Mouse (Mus musculus) embryonic facial prominence, embryonic 15.5 days (tissue): ENCODE measurements around the gene Lbhd2. TPM values are rescaled to one million over a fixed set of nuclear protein-coding genes. Genes with fewer than 3 reads are reported as not detected.

Experiments
- ATAC-seq: fragments of 200-750 bp; cut with Nextera tagmentation; 2 replicates; pipeline ENCODE4 v1.8.0; 2017; ENCODE audit warnings: low read depth, moderate TSS enrichment; ENCODE audit not compliant: insufficient number of reproducible peaks, low FRiP score, low TSS enrichment
- H3K27ac ChIP-seq: fragments of 300-500 bp; sonication (generic); replicated peaks from 2 replicates; pipeline ENCODE4 v1.5.1; 2015; ENCODE audit warnings: mild to moderate bottlenecking, inconsistent platforms
- H3K27me3 ChIP-seq: fragments of 300-500 bp; sonication (generic); 2 replicates; pipeline ENCODE4 v1.6.1; 2015; ENCODE audit warnings: inconsistent platforms
- H3K36me3 ChIP-seq: fragments of 300-500 bp; sonication (generic); 2 replicates; pipeline ENCODE4 v1.6.1; 2015; ENCODE audit warnings: mild to moderate bottlenecking, inconsistent platforms
- H3K4me1 ChIP-seq: fragments of 300-500 bp; sonication (generic); 2 replicates; pipeline ENCODE4 v1.6.1; 2015; ENCODE audit warnings: inconsistent platforms
- H3K4me2 ChIP-seq: fragments of 300-500 bp; sonication (generic); replicated peaks from 2 replicates; pipeline ENCODE4 v1.6.1; 2015; ENCODE audit warnings: mild to moderate bottlenecking, inconsistent platforms
- H3K4me3 ChIP-seq: fragments of 300-500 bp; sonication (generic); replicated peaks from 2 replicates; pipeline ENCODE4 v1.5.1; 2015; ENCODE audit warnings: mild to moderate bottlenecking, inconsistent platforms
- H3K9ac ChIP-seq: fragments of 300-500 bp; sonication (generic); 2 replicates; pipeline ENCODE4 v1.6.1; 2015; ENCODE audit warnings: inconsistent platforms
- H3K9me3 ChIP-seq: fragments of 300-500 bp; sonication (generic); replicated peaks from 2 replicates; pipeline ENCODE4 v1.6.1; 2016; ENCODE audit warnings: inconsistent platforms
- WGBS: fragments of 180-500 bp; shearing (Covaris S2); methylation state at CpG from one replicate; pipeline ENCODE4 v1.1.7; 2015; 5-methylcytosine and 5-hydroxymethylcytosine counted together
- polyA plus RNA-seq: library from polyadenylated mRNA; unstranded; fragments of >200 nt; fragmentation: Nextera tagmentation; extraction: Ambion mirVana; gene quantifications from 2 replicates; pipeline ENCODE4 v1.2.1, GENCODE M21; 2015

Gene Lbhd2
- polyA plus RNA-seq, 1 experiment from 2014 or later = 5.0 TPM

DNA sequence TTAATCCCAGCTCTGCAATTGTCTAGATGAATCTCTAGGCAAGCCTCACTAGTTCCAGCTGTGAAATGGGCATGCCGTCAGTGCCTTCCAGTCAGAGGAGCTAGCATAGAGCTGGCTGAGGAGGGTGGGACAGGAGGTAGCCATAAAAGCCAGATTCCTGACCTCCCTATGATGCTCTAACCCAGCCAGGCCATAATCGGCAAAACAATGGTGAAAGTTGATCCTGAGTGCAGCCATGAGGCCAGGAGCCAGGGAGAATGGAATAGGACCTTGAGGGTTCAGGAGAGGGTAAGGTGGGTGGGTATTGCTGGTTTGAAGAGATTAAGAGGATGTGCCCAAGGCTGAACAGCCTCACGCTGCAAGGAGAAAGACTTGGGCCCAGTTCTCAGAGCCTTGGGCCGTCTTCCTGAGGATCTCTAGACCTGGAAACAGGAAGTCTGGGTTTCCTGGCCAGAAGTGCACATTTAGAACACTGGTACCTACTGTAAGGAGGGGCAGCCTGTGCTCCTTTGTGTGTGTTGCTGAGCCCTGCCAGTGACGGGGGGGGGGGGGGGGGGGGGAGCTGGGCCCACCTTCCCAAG is 26.2 kb downstream of the Lbhd2 start:
- Histone ChIP-seq H3K27me3 (peaks cover 36% of the 10 kb centered on the region), H3K4me2 (no peak overlapping the region), H3K4me3 (no peak overlapping the region), H3K27ac (0 out of 2 replicates have a peak overlapping the region, but pooled peaks have one; percentile 18), H3K36me3 (no peaks in the 10 kb centered on the region), H3K9me3 (no peaks in the 10 kb centered on the region), H3K9ac (no peak overlapping the region), H3K4me1 (peaks cover 55% of the 10 kb centered on the region)
- ATAC-seq = no peak
- WGBS = 46% methylated on average over 5 of the region's 5 CpGs

DNA sequence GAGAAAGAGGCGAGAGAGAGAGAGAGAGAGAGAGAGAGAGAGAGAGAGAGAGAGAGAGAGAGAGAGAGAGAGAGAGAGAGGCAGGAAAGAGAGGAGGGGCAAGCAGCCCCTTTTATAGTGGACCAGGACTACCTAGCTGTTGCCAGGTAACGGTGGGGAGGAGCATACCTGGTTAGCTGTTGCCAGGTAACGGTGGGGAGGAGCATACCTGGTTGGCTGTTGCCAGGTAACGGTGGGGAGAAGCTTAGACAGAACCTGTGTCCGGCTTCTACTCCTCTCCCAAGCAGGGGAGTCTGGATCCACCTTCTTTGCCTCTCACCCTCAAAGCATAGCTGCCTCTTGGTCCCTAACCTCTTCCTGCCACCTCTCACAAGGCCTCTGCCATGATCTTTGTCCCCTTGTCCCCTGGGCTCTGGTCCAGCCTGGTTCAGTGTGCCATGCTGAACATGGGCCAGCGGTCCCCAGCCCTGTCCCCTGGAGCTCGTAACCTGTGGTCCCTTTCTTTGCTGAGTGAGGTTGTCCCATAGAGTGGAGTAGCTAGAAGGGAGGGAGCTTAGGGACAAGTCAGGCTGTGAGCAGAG is 27.6 kb downstream of the Lbhd2 start:
- no peaks in the 10 kb centered on the region for H3K9me3 ChIP-seq
- WGBS = 24% methylated on average over 6 of the region's 7 CpGs
- H3K9ac ChIP-seq = no peak overlapping the region
- H3K4me3 ChIP-seq = no peak overlapping the region
- peaks cover 41% of the 10 kb centered on the region for H3K4me1 ChIP-seq
- H3K27ac ChIP-seq = no peak overlapping the region
- H3K4me2 ChIP-seq = no peak overlapping the region
- H3K27me3 ChIP-seq = peaks cover 29% of the 10 kb centered on the region; the same call in 1 of the 2 replicates
- ATAC-seq = no peak
- H3K36me3 ChIP-seq = no peaks in the 10 kb centered on the region

DNA sequence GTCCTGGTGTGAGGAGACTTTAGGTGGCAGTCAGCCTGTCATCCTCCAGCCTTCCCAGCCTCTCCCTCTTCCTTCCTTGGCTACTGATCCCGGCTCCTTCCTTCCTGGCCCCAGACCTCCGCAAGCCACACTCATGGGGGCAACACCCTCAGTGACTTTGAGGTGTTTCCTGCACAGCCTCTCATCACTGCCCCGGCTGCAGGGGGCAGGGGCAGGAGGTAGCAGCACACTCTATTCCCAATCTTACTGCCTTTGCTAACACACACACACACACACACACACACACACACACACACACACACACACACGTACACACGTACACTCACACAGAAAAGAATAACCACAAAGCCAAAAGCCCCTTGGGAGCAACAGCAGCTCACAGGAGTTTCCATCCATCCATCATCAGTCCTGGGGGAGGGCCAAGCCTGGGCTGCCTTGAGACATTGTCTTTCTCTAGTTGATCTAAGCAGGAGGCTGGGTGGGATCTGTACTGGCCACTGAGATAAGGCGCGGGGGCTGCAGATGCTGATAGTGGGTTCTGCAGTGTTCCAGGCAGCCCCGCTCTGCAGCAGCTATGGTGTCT is 28.2 kb downstream of the Lbhd2 start:
- H3K36me3 ChIP-seq = no peaks in the 10 kb centered on the region
- no peak overlapping the region for H3K4me3 ChIP-seq
- 49% methylated on average over 8 of the region's 8 CpGs for WGBS
- H3K27ac ChIP-seq = no peak overlapping the region
- H3K4me1 ChIP-seq = peaks cover 35% of the 10 kb centered on the region
- no peaks in the 10 kb centered on the region for H3K9me3 ChIP-seq
- H3K4me2 ChIP-seq = no peak overlapping the region
- ATAC-seq = no peak
- peaks cover 29% of the 10 kb centered on the region; the same call in 1 of the 2 replicates for H3K27me3 ChIP-seq
- H3K9ac ChIP-seq = no peak overlapping the region

DNA sequence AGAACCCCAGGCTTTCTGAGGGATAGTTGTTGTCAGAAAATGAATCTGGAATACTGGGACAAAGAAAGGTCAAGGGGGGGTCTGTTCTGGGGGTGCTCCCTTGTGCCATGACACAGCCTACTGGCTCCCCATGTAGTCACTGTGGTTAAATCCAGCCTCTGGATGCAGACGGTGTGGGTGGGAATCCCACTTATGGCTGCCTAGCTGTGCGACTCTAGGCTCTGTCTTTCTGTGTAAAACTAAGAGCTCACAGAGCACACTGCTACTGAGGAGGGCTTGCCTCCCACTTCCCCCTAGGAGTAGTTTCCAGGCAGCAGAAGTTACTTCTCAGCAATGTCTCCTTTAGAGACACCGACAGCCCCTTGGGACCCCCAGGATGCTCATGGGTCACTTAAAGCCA is 29.6 kb downstream of the Lbhd2 start:
- H3K36me3 ChIP-seq = no peaks in the 10 kb centered on the region
- no peaks in the 10 kb centered on the region for H3K9me3 ChIP-seq
- no peak overlapping the region for H3K4me3 ChIP-seq
- no peak overlapping the region for H3K4me2 ChIP-seq
- H3K27ac ChIP-seq = no peak overlapping the region
- 80% methylated on average over 3 of the region's 3 CpGs for WGBS
- H3K9ac ChIP-seq = no peak overlapping the region
- peaks cover 21% of the 10 kb centered on the region for H3K27me3 ChIP-seq
- no peak for ATAC-seq
- peaks cover 22% of the 10 kb centered on the region for H3K4me1 ChIP-seq

DNA sequence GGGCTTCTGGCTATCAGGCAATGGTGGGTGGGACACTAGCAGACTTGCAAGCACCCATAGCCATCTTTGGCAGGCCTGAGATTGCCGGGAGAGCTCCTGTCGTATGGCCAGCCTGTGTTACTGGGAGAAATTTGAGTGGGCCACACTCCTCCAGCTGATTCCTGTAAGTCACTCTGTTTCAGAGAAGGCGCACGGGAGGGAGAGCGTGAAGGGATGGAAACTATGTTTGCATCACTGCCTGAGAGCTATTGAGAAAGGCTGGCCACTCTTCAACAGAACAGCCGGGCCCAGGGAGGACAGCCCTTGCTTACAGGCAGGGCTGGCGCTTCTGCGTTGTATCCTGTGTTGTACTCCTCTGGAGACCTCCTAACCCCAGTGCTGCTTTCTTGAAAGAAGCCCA is 30.0 kb downstream of the Lbhd2 start:
- peaks cover 23% of the 10 kb centered on the region for H3K27me3 ChIP-seq
- H3K4me3 ChIP-seq = no peak overlapping the region
- no peak for ATAC-seq
- H3K9ac ChIP-seq = no peak overlapping the region
- 66% methylated on average over 8 of the region's 8 CpGs for WGBS
- H3K4me1 ChIP-seq = peaks cover 21% of the 10 kb centered on the region
- H3K36me3 ChIP-seq = no peaks in the 10 kb centered on the region
- H3K27ac ChIP-seq = no peak overlapping the region
- no peak overlapping the region for H3K4me2 ChIP-seq
- H3K9me3 ChIP-seq = no peaks in the 10 kb centered on the region

DNA sequence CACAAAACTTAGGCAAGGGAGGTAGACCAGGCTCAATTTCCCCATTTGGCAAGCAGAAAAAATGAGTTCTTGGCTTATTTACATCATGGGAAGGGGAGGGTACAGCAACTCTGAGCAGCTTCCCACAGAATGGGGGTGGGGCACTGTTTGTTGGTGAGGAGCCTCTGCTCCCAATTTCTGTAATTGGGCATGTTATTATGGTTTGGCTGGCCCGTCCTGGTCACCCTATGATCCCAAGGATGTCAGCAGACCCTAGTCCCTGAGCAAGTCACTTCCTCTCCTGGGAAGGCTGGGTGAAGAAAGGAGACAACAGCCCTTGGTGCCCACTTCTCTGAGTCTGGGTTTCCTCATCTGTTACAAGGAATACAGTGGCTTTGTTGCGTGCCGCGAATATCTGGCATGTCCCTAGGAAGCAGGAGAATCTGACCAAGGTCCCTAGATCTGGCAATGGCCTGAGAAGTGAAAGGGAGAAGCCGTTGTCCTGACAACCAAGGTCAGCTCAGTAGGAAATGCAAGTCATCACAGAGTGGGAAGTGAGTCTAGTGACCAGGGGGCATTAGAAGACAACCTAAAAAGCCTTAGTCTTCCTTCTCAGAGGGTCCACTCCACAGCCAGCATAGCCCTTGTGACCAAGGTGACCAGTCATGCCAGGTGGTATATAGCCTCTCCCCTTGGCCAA is 30.8 kb downstream of the Lbhd2 start:
- Histone ChIP-seq H3K4me3 (no peak overlapping the region), H3K4me1 (peaks cover 25% of the 10 kb centered on the region), H3K9me3 (no peaks in the 10 kb centered on the region), H3K27ac (no peak overlapping the region), H3K27me3 (peaks cover 23% of the 10 kb centered on the region), H3K9ac (no peak overlapping the region), H3K4me2 (no peak overlapping the region), H3K36me3 (no peaks in the 10 kb centered on the region)
- 68% methylated on average over 5 of the region's 5 CpGs for WGBS
- ATAC-seq = no peak

DNA sequence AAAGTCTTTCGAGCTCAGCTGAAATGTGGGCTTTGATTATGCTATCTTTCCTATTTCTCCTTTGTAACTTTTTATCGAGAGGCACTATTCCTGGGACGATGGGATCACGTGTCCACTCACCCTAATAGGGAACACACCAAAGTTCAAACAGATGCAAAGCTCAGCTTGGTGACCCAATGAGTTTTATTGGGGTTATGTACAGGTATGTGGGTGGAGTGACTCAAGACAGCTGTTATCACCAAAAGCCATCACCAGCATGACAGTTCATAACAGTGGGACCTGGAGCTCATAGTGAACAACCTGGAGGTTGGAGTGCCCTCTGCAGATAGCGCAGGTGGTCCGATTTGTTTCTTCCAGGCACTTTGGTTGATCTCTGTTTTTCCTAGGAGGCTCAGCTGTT is 32.2 kb downstream of the Lbhd2 start:
- peaks cover 38% of the 10 kb centered on the region for H3K4me1 ChIP-seq
- ATAC-seq = no peak
- H3K36me3 ChIP-seq = no peaks in the 10 kb centered on the region
- no peak overlapping the region for H3K4me2 ChIP-seq
- no peak overlapping the region for H3K27ac ChIP-seq
- H3K27me3 ChIP-seq = peaks cover 38% of the 10 kb centered on the region
- H3K9me3 ChIP-seq = no peaks in the 10 kb centered on the region
- 79% methylated on average over 6 of the region's 6 CpGs for WGBS
- no peak overlapping the region for H3K9ac ChIP-seq
- no peak overlapping the region for H3K4me3 ChIP-seq

DNA sequence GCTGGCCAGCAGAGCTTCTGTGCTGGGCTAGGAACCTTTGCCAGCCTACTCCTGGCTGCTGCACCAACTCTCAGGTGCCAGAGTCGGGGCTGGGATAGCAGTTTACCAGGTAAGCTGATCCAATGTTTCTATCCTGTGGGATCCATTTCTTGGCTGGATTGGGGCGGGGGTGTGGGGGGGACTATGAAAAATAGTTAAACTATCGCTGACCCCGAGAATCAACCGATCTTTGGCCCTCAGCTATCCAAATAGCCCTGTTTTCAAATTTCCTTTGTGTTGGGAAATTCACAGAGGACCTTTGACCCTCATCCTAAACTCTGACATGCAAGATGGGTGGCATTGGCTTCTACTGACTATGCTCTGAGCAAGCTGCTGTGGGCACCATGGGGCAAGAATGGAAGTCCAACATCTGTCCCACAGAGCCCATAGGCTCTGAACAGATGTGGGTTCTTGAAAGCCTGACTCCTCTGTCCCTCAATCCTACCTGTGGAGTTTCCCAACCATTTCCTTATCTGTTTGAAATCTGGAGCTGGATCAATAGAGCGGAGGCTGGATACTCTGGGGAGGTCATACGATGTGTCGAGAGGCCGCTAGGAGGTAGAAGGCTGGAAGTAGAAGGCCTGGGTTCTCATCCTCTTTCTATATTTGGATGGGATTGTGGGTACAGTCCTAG is 34.2 kb downstream of the Lbhd2 start:
- ATAC-seq = no peak
- H3K36me3 ChIP-seq = no peaks in the 10 kb centered on the region
- no peak overlapping the region for H3K27ac ChIP-seq
- H3K4me3 ChIP-seq = no peak overlapping the region
- 92% methylated on average over 9 of the region's 9 CpGs for WGBS
- H3K9ac ChIP-seq = no peak overlapping the region
- H3K9me3 ChIP-seq = no peaks in the 10 kb centered on the region
- H3K4me1 ChIP-seq = peaks cover 37% of the 10 kb centered on the region
- peaks cover 57% of the 10 kb centered on the region for H3K27me3 ChIP-seq
- H3K4me2 ChIP-seq = no peak overlapping the region

DNA sequence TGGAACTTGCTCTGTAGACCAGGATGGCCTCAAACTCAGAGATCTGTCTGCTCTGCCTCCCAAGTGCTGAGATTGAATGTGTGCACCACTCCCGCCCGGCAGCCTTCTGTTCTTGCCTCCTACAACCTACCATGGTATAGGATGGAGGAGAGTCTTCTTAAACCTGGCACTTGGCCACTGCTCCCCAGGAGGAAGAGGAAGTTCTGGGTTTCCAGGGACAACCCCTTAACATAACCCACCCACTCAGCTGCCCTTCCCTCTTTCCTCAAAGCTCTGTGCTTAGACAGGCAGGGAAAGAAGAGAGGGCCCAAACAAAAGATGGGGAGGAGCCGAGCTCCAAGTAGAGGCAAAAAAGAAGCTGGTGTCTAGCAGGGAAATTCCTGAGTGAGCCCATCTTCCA is 34.9 kb downstream of the Lbhd2 start:
- Histone ChIP-seq H3K27me3 (peaks cover 64% of the 10 kb centered on the region), H3K4me1 (peaks cover 42% of the 10 kb centered on the region), H3K27ac (no peak overlapping the region), H3K9me3 (no peaks in the 10 kb centered on the region), H3K9ac (no peak overlapping the region), H3K36me3 (no peaks in the 10 kb centered on the region), H3K4me3 (no peak overlapping the region), H3K4me2 (peak overlapping the region; percentile 81; the same call in 1 of the 2 replicates)
- ATAC-seq = no peak
- WGBS = 64% methylated on average over 3 of the region's 3 CpGs

DNA sequence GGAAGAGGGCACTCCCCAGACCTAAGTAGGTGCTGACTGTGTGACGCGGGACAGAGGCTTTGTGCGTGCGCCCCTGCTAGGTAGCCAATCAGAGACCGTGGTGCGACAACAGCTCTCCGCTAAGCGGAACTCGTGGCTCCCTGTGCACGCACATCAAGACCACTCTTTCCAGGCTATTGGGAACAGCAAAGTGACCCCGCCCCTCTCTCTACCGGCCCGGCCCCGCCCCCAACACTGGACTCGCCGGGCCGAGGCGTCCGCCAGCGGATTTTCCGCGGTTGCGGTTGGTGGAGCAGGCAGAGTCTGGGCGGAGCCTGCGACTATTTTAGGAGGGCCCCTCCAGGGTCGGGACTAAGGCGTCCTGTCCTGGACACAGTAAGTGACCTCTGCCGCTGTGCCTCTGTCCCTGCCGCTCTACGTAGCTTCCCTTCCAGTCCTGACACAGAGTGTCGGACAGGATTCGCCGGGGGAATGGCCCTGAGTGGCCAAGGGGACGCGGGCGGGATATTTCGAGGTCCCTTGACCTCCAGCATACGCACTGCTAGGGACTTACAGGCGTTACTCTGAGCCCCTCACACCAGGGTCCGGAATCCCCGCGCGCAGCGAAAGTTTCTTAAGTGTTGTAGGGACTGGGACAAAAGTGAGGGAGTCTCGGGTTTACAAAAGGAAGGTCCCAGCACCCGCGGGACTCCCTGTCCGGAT is 35.9 kb downstream of the Lbhd2 start, which contains the start of gene Tnfaip2:
TSS of gene Tnfaip2 (plus strand) at position 161 of the 702 bp plus-strand sequence.
- peak; percentile 82 for ATAC-seq
- Histone ChIP-seq H3K4me3 (peak within 1 kb of the TSS; percentile 40), H3K4me1 (peaks cover 35% of the 10 kb centered on the region), H3K36me3 (no peaks in the 10 kb centered on the region), H3K9me3 (no peaks in the 10 kb centered on the region), H3K27me3 (peaks cover 73% of the 10 kb centered on the region), H3K4me2 (peak within 1 kb of the TSS; percentile 81), H3K27ac (peak within 1 kb of the TSS; percentile 34; the same call in 1 of the 2 replicates), H3K9ac (peak within 1 kb of the TSS; percentile 21; the same call in 1 of the 2 replicates)
- 2% methylated on average over 48 of the region's 48 CpGs for WGBS
